Mouse (Mus musculus): ENCODE results near the gene Il4ra.
A peak's percentile ranks its signal among the peaks of the same experiment; 100 is the strongest.

The Il4ra gene

DNA sequence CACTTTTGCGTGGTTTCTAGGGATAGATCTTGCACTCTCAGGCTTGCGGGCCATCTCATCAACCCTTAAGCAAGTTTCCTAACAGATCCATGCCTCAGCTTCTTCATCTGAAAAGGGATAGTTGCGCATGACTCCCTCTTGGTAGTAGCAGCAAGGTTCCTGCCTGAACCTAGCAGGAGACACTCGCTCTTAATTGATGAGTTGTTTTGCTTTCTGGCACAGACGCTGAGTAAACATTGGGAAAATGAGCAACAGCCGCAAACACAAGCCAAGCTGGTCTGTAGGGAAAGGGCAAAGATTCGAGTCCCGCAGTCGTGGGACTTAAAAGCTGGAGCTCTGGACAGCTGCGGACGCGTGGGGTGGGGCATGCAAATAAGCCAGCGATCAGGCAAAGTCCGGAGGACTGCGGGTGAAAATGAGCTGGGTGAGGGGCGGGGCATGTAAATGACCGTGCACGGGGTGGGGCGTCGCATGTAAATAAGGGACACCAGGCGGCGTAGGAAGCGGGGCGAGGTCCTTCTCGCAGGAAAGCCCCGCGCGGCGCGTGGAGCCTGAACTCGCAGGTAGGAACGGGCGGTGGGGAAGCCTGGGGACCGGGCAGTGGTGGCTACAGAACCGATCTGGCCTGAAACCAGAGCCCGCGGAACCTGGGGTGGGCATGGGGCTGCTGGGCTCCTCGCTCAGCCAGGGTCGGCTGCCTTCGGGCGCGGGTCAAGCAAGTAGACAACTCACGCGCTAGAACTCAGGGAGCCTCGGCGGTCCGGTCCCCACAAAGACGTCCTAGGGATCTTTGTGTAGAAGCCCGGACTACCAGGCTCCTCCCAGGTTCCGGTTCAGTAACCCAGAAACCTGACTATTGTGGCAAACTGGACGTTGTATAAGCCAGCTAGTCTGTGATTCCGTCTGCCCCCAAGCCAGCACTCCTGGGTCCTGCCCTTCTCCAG, at the start of gene Il4ra:
Gene Il4ra, plus strand, starts transcription at position 355 of the 944 bp plus-strand sequence.
- DNase-seq (ENCODE audit: low spot score): peak; percentile 83

DNA sequence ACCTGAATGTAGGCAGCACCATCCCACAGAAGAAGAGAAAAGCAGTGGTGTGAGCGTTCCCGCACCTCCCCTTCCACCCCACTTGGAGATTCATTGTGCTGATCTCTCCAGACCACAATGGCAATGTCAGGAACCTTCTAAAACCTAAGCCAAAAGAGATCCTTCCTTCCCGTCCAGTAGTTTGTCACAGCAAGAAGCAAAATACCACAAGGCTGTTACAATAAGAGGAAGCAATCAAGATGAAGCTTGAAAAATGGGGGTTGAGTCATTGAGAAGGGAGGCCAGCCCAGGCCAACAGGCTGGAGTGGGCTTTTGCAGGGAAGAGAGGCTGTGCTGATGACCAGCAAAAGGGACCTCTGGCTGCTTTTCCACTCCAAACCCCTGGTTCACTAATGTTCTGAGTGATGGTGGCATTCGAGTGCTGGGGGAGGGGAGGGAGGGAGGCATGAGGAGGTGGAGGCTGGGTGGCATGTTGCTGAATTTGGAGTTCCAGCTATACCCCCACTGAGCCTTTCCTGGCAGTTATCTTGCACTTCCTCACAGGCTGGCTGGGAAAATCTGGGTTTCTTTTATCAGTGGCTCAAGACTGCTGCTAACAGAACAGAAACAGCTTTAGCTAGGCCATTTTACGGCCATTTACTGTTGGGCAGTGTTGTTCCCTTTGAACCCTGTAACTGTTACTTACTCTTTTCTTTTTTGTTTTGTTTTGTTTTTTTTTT, 48.4 kb upstream of the Il4ra start:
- no peak for DNase-seq (ENCODE audit: low spot score)

DNA sequence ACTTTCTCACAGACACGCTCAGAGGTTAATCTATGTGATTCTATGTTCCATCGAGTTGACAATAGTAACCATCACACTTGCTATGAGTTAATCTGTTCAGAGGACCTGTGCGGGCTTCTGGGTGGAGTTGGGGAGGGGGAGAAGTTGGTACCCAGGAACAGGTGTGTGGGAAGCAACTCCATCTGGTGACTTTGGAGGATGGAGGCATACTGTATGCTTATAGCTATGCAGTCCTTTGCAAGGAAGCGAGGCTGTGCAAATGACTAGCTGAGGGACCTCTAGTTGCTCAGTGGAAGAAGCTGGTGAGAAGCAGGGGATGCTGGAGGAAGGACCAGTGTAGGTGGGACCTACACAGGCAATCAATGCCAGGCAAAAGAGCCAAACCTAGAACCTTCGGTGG, 47.3 kb upstream of the Il4ra start:
- no peak for DNase-seq (ENCODE audit: low spot score)

DNA sequence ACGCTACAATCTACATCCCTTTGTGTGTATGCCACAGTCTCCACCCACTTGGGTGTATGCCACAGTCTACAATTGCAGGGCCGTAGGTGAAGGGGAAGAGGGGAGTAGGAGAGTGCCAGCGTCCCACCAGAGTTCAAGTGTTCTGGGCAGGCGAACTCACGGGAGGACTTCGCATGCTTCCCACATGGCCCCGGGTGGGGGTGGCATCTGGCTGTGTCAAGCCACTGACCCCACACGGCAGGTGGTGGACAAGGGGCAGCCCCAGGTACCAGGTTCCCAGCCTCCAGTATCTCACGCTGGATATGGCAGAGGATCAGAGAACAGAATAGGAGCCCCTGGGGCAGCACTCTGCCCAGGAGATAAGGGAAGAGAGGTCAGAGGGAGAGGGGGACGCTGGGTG, 46.4 kb upstream of the Il4ra start:
- DNase-seq (ENCODE audit: low spot score): no peak

DNA sequence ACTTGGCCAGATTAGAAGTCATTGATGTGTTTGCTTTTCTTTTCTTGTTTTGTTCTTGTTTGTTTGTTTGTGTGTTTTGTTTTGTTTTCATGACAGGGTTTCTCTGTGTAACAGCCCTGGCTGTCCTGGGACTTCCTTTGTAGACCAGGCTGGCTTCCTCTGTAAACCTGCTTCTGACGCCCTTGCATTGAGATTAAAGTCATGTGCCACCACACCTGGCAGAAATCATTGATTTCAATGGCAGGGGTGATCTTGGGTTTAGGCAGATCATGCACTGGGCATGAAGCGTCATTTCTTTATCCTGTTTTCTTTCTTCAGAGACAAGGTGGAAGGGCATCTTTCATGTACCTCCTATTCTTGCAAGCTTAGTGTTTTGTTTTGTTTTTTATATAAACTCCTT, 44.6 kb upstream of the Il4ra start:
- DNase-seq (ENCODE audit: low spot score): no peak

DNA sequence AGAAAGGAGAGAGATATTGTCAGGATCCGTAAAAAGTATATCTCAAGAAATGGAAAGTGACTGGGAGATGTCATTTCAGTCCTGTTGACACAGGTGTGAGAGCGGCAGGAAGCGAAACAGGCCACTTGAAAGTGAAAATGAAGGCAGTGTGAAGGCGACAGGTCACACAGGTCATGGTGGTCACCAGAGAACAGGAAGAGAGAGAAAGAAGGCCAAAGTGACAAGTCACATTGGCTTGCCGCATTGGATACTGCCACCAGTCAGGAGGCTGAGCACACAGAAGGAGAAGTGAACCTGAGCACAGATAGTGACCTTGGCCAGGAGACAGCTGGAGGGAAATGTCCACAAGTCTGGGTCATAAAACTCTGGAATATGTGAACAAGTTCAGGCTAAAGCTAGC, 40.5 kb upstream of the Il4ra start:
- DNase-seq (ENCODE audit: low spot score): no peak

DNA sequence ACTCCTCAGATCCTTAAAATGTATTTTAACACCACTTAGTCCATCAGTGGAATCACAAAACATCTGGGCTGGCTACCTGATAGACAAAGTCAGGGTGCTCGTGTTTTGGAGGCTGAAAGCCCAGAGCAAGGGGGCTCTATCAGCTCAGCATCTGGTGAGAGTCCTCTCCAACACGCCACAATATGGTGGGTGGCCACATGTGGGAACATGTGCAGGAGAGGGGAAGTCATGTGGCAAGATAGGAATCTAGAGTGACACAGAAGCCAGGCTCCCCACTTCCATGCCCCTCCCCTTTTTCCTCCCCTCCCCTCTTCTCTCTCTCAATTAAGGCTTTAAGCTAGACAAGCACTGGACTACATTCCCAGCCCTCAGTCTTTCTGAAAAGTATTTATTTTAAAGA, 40.1 kb upstream of the Il4ra start:
- no peak for DNase-seq (ENCODE audit: low spot score)

DNA sequence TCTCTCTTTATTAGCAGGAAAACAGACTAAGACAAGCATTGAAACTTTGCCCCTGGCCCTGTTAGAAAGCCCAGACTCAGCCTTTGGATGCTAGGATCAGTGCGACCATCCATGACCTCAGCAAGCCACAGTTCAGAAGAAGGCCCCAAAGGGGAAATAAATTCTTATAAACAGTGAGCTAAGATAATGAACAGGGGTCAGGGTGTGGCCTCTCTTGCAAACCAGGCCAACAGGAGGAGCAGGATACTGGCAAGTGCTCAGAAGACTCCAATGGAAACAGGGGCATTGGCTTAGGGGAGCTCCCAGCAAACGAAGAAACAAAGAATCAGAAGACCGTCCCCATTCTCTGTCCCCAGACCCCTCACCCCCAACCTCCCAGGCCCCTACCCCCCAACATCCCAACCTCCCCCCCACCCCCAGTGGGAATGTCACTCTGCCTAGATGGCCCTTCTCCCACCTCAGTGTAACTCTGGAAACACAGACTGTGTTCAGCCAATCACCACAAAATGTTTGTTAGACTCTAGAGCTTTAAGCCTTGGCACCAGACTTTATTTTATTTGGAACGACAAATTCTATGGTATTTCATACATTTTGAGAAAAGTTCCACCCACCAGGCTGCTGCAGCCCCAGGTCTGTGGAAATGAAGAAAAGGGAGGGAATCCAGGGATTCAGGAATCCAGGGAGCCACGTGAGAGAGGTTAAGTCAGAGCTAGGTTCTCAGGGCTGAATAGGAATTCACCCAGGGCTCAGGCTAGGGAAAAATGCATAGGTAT, 36.7 kb upstream of the Il4ra start:
- DNase-seq (ENCODE audit: low spot score): no peak

DNA sequence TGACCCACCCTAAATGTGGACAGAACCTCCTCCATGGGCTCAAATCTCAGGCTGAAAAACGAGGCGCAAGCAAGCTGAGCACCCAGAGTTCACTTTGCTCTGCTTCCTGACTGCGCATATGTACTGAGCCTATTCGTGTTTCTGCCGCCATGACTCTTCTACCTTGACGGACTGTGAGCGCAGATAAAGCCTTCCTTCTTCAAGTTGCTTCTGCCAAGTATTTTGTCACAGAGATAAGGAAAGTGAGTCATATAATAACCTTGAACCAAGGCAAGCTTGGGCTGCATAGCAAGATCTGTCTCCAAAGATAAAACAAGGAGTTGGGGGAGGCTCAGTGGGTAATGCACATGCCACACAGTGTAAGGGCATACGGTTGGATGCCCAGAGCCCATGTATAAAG, 35.2 kb upstream of the Il4ra start:
- peak; percentile 71 for DNase-seq (ENCODE audit: low spot score)

DNA sequence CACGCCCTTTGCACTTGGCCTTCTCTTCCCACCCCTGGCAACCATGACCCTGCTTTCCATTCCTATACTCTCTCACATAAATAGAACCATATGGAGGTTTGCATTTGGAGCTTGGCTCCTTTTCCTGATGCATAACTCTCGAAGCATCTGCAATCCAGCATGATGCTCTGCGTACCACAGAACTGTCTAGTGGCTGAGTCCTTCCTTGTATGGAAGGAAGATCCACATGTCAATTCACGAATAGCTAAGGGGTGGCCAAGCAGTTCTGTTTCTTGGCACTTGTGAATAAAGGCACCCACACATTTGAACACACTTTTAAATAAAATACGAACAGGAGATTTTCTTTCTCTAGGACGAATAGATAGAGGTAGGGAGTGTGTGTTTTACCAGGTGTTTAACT, 34.5 kb upstream of the Il4ra start:
- DNase-seq (ENCODE audit: low spot score): no peak

DNA sequence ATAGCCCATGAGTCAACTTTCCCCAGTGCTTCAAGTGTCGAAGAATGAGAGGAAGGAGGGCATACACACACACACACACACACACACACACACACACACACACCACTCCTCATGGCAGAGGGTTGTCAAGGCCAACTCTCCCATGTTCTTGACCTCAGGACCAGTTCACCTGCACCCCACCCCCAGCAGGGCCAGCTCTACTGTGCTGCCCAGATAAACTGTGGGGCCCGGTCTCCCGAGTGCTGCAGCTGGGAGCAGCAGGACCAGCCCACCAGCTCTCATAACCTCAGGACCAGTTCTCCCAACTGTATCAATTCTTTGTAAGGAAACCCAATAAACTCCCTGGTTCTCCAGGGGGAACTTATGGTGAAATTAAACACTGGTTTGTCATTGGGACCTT, 32.2 kb upstream of the Il4ra start:
- DNase-seq (ENCODE audit: low spot score): no peak

DNA sequence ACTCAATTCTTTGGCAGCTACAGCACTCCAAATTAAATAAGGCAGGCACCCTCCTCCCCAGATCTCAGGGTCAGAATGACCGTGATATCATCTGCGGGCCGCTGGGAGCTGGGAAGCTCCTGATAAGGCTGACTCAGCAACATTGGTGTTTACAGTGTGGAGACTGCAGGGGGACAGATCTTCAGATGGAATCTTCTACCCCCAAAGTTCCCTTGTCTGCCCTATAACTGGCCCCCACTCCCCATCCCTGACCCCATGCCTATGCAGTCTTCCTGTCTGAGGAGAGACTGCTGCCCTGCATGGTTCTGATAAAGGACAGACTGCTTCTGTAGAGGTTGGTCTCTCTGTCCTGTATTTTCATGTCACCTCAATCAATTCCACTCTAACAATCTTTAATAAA, 28.9 kb upstream of the Il4ra start:
- DNase-seq (ENCODE audit: low spot score): peak; percentile 64

DNA sequence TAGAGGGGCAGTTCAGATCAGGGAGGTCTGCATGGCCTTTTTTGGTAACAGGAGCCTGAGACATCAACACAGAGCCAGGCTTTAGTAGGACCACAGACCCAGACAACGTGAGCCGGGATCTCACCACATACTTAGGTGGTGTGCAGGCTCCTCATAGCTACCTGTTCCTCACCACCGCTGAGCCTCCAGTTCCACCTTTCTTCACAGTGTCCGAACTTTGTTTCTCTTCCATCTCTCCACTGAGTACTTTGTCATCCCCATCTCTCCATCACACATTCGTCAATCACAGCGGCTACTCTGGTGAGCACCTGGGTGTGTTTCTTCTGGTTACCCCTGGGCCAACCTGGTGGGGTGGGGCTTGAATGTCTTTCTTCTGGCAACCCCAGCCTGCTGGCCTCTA, 24.7 kb upstream of the Il4ra start:
- no peak for DNase-seq (ENCODE audit: low spot score)

DNA sequence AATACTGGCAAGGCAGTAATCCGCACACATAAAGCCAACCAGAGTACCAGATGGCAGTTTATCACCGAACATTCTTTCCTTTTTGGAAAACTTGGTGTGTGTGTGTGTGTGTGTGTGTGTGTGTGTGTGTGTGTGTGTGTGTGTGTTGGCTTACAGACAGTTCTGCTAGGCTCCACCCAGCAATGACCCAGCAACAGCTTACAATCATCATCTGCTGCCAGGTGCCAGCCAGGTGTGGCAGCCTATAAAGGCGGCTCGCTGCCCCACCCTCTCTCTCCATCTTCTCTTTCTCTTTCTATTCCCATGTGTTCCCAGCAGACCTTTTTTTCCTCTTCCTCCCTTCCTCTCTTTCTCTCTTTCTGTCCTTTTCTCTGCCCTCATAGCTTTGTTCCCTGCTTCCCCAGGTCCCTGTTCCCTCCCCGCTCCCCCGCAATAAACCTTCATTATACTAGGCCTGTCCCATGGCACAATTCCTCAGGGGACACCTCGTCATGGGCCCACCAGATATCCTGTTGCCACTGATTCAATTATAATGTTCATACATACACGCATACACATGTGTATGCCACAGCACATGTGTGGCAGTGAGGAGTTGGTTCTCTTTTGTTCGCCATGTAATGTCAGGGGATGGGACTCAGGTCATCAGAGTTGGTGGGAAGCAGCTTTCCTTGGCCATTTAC, 23.9 kb upstream of the Il4ra start:
- no peak for DNase-seq (ENCODE audit: low spot score)

DNA sequence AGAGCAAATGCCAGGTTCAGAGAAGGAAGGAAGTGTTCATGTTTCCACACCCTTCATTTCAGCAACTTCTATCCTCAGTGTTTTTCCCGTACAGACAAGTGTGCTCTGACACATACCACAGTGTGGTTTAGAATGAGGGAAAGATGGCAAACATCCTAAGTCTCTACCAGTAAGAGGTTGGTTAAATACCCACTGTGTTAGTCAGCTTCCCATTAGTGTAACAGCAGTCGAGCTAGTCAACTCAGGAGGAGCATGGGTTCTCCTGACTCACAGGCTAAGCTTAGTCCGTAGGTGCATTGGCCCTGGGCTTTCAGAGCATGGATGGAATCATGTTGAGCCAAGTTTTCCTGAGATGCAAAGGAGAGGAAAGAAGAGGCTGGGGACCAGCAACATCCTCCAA, 12.6 kb upstream of the Il4ra start:
- no peak for DNase-seq (ENCODE audit: low spot score)

DNA sequence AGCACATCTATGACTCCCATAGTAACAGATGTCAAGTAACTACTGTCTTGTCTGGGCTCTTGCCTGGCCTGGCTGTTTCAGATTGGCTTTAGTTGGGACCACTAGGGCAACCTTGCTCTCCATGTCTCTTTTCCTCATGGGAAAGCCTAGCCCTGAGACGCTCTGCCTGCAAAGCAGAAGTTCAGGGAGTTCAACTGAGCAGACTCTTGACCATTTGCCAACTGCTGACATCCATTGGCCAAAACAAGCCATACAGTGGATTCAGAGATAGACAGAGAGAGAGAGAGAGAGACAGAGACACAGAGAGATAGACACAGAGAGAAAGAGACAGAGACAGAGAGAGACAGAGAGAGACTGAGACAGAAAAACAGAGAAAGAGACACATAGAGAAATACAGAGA, 10.9 kb upstream of the Il4ra start:
- DNase-seq (ENCODE audit: low spot score): no peak

DNA sequence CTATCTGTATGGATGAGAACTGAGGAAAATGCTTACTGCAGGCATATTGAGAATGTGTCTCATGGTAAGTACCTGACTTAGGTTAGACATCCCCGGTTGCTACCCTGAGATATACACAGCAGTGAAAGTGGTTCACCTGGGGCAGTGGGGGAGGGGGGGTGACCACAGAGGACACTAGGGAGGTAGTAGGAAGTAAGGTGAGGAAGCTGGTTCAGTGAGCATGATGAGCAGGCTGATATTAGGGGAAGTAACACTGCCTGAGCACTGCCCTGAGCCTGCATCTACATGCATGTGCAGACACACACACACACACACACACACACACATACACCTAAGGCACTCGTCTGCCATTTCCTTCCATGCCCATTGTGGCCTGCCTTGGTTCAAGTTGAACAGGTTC, 10.1 kb upstream of the Il4ra start:
- DNase-seq (ENCODE audit: low spot score): no peak

DNA sequence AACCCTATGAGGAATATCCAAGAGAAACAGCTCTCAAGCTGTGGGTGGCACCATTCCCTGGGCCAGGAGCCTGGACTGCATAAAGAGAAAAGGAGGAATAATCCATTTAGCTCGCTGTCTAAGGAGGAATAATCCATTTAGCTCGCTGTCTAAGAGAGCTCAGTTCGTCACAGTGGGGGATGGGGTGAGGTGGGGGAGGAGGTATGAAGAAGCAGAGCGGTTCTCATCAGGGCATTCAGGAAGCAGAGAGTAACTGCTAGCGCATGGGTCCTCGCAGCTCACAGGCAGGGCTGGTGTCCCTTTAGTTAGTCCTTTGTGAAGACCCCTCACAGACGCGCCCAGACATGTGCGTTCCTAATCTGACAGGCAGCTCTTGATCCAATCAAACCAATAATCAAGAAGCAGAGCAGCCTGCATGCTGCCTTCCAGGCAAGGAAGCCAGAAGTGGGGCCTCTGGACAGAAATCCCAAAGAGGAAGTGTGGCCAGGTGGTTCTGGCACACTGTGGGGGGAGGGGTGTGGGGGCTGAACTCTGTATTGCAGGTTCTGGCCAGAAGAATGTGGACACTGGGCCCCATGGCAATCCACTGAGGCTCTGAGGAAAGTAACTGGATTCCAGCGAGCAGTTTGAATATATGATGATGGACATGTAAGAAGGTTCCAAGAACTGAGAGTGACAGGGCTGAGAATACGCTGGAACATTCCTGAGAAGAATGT, 9.4 kb upstream of the Il4ra start:
- no peak for DNase-seq (ENCODE audit: low spot score)

DNA sequence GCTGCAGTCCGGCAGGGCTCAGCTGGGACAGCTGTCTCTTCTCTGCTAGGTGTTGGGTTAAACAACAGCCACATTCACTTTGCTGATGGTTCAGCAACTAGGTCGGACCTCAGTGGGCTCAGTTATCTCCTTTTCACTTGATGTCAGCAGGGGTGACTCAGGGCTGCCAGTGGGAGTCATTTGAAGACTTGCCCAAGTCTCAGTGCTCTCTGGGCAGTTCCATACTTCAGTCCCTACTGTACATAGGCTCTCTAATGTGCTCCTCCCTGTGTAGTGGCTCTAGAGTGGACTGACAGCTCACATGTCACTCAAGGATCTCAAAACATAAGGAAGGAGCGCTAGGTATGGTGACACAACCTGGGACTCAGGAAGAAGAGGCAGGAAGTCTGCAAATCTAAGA, 8.4 kb upstream of the Il4ra start:
- no peak for DNase-seq (ENCODE audit: low spot score)

DNA sequence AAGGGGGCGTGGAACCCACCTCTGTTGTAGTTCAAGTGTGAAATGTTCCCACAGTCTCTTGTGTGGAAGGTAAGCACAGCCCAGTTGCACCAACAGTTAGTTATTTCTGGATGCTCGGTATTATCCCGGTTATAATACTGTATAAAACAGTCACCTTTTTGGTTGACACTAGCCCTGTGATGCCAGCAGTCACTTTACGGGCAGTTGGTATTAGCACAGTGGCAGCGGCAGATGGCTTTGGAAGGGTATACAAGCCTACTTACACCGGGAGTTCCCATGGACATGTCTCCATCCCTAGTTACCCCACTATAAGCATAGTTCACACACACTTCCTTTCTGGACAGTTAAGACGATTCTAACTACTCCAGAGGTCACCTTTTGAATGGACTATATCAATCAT, 6.6 kb upstream of the Il4ra start:
- no peak for DNase-seq (ENCODE audit: low spot score)

DNA sequence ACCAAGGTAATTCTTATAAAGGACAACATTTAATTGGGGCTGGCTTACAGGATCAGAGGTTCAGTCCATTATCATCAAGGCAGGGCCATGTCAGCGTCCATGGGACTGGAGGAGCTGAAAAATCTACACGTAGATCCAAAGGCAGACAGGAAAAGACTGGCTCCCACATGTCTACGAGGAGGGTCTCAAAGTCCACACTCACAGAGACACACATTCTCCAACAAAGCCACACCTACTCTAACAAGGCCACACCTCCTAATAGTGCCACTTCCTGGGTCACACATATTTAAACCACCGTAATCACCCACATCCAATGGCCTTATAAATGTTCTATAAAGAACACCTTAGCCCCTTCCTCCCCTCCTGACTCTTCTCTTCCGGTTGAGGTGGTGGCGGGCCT, 5.2 kb upstream of the Il4ra start:
- no peak for DNase-seq (ENCODE audit: low spot score)

DNA sequence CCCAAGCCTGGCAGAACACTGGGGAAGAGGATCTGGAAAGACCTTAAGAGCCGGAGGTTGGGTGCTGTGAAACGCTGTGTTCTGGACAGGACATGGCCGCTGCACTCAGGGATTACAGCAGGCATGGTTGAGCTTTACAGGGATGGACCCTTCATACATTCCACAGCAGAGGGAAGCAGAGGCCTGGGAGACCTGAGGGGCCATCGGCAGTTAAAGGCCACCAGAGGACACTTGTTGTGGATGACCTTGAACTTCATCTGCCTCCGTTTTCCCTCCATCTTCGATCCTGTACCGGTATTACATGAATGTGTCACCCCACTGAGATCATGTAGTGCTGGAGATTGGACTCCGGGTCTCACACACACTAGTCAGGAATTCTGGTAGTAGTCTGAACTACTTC, 2.0 kb upstream of the Il4ra start:
- no peak for DNase-seq (ENCODE audit: low spot score)

Measured in c-Kit-positive CD71-positive TER-119-positive erythroid progenitor cells, embryonic 14.5 days (primary cell).